Mouse (Mus musculus) layer of hippocampus, postnatal 10 days (tissue): ENCODE measurements around the gene Dexi. TPM values are rescaled to one million over a fixed set of nuclear protein-coding genes. Genes with fewer than 3 reads are reported as not detected.
A peak's percentile ranks its signal among the peaks of the same experiment; 100 is the strongest.

Experiments used
- DNase-seq, 2 experiments: peaks; one replicate each; pipeline ENCODE4 v3.0.0; 2021; ENCODE audit warnings: low spot score in 2 of 2
- total RNA-seq, 2 experiments: library from RNA; stranded (reverse); gene quantifications; 2 replicates each; pipeline ENCODE4 v1.2.3; 2021

Dexi gene
- total RNA-seq, 2 experiments from 2014 or later, result 33.0 to 35.5 TPM

DNA sequence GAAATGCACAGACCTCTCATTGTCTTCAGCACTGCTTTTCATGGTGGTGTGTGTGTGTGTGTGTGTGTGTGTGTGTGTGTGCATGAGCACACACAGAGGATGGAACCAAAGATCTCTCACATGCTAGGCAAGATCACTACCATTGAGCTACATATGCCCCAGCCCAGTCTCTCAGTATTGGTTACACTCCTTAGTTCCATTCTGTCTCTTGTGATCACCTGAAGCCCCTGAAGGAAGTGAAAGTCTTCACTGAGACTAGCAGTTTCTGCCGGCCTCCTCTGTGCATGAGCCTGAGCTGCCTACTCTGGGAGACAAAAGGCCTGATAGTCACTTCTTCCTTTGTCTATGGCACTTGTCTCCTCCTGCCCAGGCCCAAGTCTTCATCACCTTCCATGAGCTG lies 43.7 kb downstream of the Dexi start:
- DNase-seq, result no peak

DNA sequence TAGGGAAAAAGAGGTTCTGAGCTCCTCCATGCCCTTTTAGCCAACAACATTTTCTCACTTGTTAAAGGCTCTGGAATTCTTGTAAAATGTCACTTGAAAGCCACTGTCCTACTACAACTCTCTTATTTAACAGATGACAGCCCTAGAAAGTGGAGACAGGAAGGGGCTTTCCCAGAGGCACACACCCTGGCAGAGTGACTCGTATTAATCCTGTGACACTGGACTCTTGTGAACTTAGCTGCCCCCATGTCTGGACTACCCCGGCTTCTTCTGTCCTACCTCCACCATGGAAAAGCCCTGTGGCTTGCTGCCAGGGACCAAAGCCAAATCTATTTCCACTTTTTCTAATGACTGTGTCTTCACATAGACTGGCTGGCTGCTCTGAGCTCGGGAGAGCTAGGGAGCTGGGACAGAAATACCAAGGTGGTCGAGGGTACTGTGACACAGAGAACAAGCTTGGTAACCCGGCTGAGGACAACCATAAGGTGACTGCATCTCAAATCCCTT lies 44.7 kb downstream of the Dexi start:
- DNase-seq, result peak in 1 of 2 experiments; percentile 32

DNA sequence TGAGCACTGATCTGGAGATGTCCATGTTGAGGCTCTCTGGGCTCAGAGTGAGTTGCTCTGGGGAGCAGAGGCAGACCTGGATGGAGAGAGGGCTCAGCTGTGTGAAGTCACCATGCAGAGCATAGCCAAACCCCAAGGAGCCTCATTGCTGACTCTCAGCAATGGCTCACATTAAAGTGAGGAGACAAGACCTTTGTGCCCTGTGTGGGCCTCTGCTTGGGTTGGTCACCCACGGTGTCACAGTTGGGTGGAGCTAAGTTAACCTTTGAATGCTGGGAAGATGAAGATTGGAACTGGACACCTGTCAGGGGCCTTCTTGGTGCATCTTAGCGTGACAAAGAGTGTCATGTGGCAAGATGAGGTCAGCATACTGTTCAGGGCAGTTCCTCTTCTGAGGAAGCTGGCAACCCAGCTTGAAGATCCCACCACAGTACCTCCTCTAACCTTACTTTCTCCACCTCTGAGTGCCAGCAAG lies 47.0 kb downstream of the Dexi start:
- no peak for DNase-seq

DNA sequence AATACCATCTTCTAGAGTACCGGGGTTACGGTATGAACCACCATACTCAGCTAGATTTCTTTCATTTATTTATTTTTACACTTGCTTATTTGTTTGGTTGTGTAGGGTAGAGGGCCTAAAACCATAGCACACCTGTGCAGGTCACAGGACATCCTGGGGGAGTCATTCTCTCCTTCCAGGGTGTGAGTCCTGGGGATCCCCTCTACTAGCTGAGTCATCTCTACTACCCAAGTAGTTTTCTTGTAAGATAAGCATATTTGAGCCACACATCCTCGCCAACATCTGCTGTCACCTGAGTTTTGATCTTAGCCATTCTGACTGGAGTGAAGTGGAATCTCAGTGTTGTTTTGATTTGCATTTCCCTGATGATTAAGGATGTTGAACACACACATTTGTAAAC lies 50.3 kb downstream of the Dexi start:
- no peak for DNase-seq

DNA sequence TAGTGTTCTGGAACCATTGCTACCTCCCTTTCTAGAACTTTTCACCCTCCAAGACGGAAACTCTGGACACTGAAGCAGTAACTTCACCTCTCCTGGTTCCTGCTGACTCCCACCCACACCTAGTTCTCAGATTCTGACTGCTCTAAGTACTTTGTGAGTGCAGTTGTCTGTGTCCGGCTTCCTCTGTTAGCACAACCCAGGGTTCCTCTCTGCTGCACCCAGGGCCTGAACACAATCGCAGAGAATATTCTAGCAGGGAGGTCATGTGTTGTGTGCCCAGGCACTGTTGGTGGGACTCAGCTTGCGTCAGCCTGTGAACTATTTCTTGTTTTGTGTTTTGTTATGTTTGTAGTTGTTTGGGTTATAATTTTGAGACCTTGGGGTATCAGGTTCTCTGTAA lies 51.1 kb downstream of the Dexi start:
- DNase-seq, result no peak

DNA sequence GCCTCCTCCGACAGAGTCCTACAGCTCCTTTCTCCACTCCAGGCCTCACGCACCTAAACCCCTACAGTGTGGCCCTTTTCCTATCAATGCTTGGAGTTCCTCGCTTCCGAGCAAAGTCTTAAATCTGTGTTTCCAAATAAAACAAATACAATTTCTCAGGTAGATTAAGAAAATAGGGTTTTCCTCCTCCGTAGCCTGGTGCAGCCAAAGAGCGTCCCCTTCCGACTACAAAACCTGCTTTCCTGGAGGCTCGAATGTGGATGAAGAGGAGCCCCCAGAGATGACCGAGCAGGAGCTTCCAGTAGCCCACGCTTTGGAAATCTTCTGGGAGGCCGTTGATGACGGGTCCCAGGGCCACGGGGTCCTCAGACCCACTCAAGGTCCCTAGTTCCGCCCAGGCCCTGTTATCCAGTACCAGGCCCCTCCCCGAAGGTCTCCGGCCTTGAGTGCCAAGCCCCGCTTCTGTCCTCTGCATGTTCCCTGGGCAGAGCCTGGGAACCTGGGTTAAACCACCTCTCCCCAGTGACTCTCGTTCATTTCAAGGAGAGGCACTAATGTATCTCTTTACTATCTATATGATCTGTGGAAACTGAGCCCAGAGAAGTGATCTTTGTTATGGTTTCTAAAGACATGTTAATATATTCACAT lies 52.2 kb downstream of the Dexi start:
- DNase-seq, result no peak

DNA sequence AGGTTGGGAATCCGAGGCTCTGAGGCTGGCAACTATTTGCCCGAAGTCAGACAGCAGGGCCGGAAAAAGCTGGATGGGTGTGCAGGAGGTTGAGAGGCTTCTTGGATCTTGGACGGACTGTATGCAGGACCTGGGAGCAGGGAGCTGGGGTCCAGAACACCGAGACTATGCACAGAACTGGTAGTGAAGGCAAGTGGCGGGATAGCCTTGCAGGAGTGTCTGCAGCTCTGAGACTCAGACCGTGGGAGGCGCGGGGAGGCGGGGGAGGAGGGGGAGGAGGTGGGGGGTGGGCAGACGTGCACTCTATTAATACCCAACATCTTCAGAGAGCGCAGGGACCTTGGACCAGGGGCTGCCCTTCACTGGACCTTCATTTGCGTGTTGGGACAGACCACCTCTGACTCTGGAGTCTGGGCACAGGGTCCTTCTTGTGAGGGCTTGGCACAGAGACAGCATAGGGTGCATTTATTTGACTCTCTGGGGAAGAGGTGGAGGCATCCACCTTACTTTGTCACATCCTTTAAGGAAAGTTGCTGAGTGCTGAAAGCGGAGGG lies 52.9 kb downstream of the Dexi start:
- DNase-seq, result no peak

DNA sequence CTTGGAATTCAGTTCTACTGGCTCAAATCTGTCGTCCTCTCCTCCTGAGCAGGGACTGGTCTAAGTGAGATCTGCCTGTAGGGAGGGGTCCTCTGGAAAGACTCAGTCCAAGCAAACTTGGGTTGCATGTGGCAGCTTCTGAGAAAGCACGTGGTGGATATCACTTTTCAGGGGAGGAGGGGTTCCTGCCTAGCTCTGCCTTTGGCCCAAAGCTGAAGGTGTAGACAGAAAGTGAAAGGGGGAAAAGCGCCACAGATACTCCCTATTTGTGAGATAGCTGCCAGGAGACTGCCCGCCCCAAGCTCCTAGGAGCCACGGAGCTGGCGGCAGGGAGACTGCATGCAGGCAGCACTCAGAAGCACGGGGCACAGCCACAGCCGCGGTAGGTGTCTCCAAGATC lies 53.4 kb downstream of the Dexi start:
- DNase-seq, result no peak

DNA sequence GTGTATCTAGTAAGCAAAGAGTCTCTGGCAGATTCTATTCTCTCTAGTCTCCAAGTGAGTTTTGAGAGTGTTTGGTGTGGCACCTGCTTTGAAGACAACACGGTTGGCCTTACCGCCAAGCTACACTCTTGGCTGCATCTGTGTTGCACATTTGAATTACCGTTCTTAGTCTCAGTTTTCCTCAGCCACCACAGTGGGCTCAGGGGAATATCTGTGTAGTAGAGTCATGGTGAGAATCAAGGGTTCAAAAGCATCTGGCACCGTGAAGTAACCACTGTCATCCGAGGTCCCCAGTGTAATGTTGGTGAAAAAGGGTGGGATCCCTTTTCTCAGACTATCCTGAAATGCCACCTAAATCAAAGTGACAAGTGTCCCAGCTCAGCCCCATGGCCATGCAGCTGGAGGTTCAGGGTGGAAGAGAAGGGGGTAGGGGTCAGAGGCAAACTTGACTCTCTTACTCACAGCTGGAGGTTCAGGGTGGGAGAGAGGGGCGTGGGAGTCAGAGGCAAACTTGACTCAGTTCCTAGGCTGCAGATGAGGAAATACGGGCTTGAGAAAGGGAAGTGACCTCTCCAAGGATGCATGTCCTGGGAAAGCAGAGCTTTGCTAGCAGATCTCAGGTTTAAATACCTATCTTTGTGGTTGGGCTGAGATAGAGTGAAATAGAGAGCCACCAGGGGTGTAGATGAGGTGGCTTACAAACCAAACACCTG lies 53.9 kb downstream of the Dexi start:
- no peak for DNase-seq

DNA sequence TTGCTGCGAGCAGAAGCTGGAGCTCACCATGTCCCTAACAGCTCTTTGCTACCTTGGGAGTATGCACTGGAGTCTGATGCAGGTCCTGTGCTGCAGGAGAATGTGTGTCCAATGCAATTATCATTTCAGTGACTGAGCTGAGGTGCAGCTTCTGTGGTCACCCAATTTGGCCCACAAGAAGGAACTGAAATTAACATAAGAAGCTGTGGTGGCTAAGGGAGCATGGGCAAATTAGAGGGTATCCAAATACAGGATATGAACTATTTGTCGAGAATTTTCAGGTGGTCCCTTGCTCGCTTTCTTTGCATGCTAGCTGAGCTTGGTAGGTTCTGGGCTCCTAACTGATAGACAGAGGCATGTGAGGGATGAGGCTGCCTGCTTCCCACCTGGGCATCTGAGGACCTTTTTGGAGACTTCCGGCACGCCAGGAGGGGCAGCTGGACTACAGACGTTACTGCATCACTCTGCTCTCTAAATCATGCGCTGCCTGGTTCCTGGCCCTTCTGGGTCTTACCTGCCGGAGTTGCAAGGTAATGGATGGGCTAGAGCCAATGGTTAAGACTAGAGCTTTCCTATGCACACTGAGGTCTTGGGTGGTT lies 54.9 kb downstream of the Dexi start:
- no peak for DNase-seq

DNA sequence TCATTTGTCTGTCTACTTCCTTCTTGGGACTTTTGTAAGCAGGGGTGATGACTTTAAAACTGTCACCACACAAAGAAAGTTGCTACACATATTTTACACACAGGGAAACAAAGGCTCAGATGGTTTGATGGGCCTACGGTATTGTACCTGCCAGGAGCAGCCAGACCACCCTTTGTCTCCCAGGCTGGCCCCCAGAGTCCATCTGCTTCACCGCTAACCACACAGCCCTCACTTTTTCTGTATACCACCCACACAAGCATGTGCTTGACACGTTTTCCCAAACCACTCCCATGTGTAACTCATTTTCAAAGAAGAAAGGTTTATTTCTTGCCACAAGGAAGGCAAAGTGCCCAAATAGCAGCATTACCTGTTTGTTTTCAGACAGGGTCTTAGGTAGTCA lies 55.9 kb downstream of the Dexi start:
- DNase-seq, result no peak

DNA sequence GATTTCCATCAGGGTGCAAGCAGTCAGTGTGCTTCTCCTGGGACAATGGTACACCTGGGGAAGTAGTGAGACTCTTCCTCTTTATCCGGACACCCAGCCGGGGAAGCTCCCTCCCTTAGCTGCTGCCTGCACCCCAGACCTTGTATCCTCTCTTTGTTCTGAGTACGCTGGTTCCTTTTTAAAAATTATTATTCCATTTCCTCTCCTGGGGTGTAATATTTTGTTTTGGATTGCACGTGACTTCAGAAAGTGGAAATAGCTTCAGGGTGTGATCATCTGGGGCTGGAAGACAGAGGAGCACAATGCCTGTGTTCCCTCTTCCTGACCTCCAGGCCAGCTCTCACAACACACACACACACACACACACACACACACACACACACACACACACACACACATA lies 60.5 kb downstream of the Dexi start:
- DNase-seq, result no peak

DNA sequence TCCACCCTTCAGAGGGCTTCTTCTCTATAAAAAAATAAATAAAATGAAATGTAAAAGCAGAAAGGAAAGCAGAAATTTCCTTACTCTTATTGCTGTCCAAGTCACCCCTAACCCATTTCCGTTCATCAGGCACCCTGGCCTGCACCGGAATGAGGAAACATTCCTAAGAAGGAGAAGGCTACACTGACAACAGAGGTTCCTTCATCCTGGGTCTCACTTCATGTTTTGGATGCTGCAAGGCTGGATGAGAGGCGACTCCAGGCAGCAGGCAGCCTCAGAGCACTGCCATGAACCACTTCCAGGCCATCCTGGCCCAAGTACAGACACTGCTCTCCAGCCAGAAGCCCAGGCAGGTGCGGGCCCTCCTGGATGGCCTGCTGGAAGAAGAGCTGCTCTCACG lies 63.0 kb downstream of the Dexi start, which contains the start of gene Ciita:
Gene Ciita, plus strand, starts transcription at position 203 of the 400 bp plus-strand sequence.
- DNase-seq, result no peak

DNA sequence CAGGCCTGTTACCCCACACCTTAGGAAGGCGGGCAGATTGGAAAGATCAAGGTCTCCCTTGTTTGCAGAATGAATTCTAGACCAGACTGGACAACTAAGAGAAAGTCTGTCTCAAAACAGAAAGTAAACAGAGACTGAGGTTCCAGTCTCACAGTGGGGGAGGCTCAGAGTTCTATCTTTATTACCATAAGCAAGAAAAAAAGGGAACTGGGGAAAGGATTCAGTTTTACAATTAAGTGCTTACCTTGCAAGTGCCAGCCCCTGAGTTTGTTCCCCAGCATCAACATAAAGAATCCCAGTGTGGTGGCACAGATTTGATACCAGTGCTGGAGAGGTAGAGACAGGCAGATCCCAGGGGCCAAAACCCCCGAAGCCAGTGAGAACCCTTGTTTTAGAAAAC lies 66.9 kb downstream of the Dexi start:
- DNase-seq, result no peak

DNA sequence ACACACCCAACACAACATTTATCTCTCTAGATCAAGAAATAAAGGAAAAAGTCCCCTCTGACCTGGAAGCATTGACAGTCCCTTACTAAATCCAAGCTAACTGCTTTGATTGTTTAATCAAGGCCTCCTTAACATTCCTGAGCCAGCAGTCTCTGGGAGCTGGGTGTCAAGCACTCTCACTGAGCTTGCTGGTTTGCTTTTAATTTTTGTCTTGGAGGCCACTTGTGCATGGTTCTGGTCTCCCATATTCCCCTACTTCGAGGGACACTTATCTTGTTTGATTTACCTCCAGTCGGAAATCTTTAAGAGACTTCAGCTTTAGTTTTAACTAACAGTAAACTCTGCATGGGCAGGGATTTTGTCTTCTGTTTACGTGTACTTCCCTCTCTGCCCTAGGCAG lies 67.9 kb downstream of the Dexi start:
- no peak for DNase-seq

DNA sequence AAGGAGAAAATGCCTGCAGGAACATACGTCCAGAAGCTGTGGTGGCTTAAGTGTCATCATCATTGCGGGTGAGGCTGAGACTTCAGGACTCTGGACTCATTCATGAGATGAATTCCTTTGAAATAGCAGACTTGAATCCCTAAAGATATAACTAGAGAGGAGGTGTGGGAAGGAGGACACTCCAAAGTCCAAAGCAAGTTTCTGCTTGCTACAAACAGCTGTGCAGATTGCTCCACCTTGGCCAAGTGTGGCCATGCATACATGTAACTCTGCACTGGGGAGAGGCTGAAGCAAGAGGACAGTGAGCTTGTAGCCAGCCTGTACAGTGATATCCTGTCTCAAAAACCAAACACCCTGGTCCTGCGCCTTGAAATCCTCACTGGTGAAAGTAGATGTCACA lies 70.9 kb downstream of the Dexi start:
- no peak for DNase-seq

DNA sequence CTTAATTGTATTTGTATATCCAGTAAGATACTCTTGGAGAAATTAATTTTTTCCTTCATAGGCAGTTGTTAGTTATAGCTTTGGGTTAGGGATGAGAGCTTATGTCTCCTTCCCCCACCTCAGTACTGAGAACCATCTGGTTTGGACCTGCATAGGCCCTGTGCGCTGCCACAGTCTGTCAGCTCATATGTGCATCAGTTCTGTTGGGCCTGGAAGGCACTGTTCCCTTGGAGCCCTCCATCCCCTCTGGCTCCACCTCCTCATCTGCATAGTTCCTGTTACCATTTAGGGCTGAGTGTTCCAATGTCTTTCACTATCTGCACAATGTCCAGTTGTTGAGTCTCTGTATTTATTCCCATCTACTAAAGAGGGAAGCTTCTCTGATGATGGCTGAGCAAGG lies 74.7 kb downstream of the Dexi start:
- peak; percentile 31 to 49 for DNase-seq

DNA sequence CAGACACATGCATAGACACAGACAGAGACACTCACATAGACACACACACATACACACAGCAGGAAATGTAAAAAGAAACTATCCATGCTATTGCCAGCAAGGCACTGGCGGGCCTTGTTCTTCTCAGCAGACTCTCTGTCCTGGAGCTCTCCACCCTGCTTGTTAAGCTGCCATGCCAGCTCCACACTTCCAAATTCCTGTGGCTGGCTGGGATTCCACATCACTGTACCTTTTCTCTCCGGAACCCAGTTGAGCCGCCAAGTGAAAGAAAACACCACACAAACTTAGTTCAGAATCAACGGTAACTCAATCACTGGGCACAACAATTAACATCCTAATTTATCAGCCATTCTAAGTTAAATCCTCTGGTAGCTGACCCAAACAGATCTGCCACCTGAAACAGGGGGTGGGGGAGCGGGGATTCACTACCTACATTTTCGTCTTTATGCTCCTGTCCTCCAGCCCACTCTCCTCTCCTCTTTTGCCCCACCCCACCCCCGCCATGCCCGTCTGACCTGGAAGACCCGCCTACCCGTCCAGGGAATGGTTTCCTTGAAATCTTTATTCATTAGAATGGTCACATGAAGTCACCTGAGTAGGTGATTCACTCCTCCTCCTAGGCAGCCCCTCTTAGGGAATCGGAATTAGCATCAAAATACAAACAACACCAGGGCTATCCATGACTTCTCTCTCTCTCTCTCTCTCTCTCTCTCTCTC lies 75.3 kb downstream of the Dexi start:
- no peak for DNase-seq

DNA sequence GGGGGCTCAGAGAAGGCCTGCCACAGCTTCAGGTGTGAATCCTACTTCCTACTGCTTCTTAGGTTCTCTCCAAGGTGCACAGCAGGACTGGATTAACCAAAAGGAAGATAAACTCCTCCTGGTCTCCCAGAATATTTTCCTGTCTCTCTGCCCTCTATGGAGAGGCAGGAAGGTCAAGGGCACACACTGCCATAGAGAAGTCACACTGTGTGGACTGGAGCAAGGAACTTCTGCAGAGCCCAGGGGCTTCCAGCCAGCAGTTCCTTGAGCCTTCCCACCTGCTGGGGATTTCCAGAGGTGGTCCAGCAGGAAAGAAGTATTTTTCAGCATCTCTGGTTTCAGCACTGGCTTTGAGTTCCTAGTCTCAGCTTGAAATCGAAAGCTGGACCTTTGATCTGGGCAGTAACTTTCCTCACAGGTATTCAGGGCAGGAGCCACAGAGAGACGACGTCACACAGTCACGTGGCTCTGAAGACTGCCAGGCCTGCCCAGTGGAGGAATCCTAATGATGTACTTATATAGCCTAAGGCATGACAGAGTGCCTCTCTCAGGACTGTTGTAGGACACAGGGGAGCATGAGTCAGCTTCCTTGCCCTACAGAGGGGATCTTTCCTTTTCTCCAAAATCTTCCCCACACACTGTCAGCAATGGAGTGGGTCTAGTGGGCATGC lies 77.7 kb downstream of the Dexi start:
- no peak for DNase-seq

DNA sequence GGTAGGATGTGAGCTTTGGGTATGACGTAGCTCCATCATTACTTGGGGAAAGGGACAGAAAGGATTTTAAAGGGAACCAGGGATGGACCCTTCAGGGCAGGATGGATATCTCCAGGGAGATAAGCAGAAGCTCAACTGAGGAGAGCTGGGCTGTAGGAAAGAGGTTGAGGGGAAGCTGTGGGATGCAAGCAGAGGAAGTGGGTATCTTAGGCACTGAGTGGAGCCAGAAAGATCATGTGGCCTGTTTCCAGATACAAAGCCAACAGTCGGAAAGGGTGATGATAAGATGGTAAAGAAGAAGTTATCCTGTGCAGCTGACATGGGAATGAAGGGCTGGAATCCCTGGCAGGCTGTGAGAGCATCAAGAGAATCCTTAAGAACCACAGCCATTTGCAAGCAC lies 81.7 kb downstream of the Dexi start:
- no peak for DNase-seq

DNA sequence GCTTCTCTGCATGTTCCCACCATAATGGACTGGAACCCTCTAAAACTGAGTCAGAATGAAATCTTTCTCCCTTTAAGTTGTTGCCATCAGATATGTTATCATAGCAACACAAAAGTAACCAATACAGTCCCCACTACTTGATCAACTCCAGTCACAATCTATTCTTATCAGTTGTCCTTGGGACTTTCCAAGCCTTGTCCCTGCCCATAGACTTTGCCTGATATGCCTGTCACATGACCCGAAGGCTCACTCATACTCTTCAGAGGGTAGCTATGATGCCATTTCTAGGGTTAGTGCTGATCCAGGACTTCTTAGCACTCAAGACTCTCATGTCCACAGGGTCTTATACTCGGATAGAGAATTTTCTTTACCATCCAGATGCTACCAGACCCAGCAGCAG lies 82.7 kb downstream of the Dexi start:
- no peak for DNase-seq
